25 mouse cellular contexts compared by ENCODE assay signal in the genomic region with DNA sequence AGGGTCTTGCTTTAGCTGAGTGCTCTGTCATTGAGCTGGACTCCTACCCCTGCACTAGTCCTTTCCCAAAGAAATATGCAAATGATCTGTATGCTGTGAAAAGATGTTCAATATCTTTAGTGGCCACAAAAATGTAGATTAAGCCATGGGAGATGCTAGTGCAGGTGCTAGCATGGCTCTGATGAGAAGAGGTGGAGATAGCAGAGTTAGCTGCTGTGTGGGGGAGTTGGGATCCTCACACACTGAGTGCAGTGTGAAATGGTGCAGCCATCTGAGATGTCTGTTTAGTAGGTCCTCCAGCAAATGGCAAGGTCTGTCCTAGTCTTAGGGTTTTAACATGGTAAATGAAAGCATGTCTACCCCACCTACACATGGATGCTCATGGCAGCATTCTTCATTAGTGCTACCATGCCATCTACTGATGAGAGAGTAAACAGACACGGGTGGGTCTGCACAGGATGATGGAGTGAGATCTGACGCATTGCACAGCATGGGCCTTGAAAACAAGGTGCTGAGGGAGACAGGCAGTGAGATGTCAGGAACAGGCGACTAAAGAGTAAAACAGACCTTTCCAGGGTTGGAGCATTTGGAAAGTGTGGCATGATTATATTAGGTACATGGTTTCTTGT. TPM values are rescaled to one million over a fixed set of nuclear protein-coding genes. Genes with fewer than 3 reads are reported as not detected.
DNase-seq lines count a peak whose midpoint lies in the region; ATAC-seq and TF ChIP-seq lines count a peak whose summit lies in the region.
"Had no signal": no experiment of that assay in that cellular context is flagged by ENCODE, and none has a peak within 500 bp of the region (broad histone marks: within the 10 kb centered on the region; RNA-seq: fewer than 3 reads in every experiment).

No protein-coding gene starts in this region.

- intact Hi-C loops in gastrocnemius, adult 2 months (cut with DNase I), result no loop called here

- no peak overlapping the region for H3K4me3 ChIP-seq in intestine, postnatal 0 days (ENCODE audit: low read depth, low read length)
- H3K4me3 ChIP-seq in intestine, embryonic 15.5 days (replicated peaks), result no peak overlapping the region
- no peak overlapping the region for H3K4me3 ChIP-seq in liver, embryonic 12.5 days
- H3K4me3 ChIP-seq in gastrocnemius, adult 2 months, result no peak overlapping the region
- H3K4me3 ChIP-seq: embryonic facial prominence, embryonic 15.5 days; forebrain, embryonic 10.5 days; heart, adult 2 months; heart, embryonic 15.5 days; limb, embryonic 12.5 days; lung, embryonic 15.5 days; midbrain, embryonic 13.5 days had no signal

- H3K36me3 ChIP-seq in intestine, postnatal 0 days (ENCODE audit: control insufficient read depth, insufficient read depth), result peaks cover under 1% of the 10 kb centered on the region; the same call in 1 of the 2 replicates
- 0 out of 2 replicates have a peak, but pooled peaks cover 1% of the 10 kb centered on the region for H3K36me3 ChIP-seq in intestine, embryonic 15.5 days
- peaks cover 40% of the 10 kb centered on the region for H3K36me3 ChIP-seq in liver, embryonic 12.5 days
- H3K36me3 ChIP-seq: heart, embryonic 15.5 days had no signal

- no peaks in the 10 kb centered on the region for H3K9me3 ChIP-seq in intestine, postnatal 0 days (ENCODE audit: control insufficient read depth)
- no peaks in the 10 kb centered on the region for H3K9me3 ChIP-seq in intestine, embryonic 15.5 days
- no peaks in the 10 kb centered on the region for H3K9me3 ChIP-seq in liver, embryonic 12.5 days (replicated peaks)
- H3K9me3 ChIP-seq: embryonic facial prominence, embryonic 15.5 days; forebrain, embryonic 10.5 days; heart, embryonic 15.5 days; limb, embryonic 12.5 days; lung, embryonic 15.5 days; midbrain, embryonic 13.5 days had no signal

- TF ChIP-seq CTCF in intestine, postnatal 0 days (IDR thresholded peaks at IDR 0.05; ENCODE audit: low read depth), result peak; percentile 12; the same call in 1 of the 2 replicates
- TF ChIP-seq CTCF in gastrocnemius, adult 2 months (IDR thresholded peaks at IDR 0.05), result no peak

- no peak overlapping the region for H3K9ac ChIP-seq in intestine, postnatal 0 days (ENCODE audit: low read depth, low read length)
- H3K9ac ChIP-seq in intestine, embryonic 15.5 days, result no peak overlapping the region
- peak overlapping the region; percentile 42; the same call in 1 of the 2 replicates for H3K9ac ChIP-seq in liver, embryonic 12.5 days
- H3K9ac ChIP-seq: embryonic facial prominence, embryonic 15.5 days; heart, embryonic 15.5 days; limb, embryonic 12.5 days; lung, embryonic 15.5 days; midbrain, embryonic 13.5 days had no signal

- no peaks in the 10 kb centered on the region for H3K4me1 ChIP-seq in intestine, postnatal 0 days (replicated peaks; ENCODE audit: control insufficient read depth, insufficient read depth, low read length)
- H3K4me1 ChIP-seq in intestine, embryonic 15.5 days (replicated peaks), result 0 out of 2 replicates have a peak, but pooled peaks cover 2% of the 10 kb centered on the region
- peaks cover 91% of the 10 kb centered on the region for H3K4me1 ChIP-seq in liver, embryonic 12.5 days
- H3K4me1 ChIP-seq: embryonic facial prominence, embryonic 15.5 days; limb, embryonic 12.5 days; lung, embryonic 15.5 days had no signal

- no peak for DNase-seq in gastrocnemius, adult 2 months
- DNase-seq in adrenal gland, adult 2 months, result no peak
- DNase-seq in ovary, postnatal 14 days (ENCODE audit: low spot score), result no peak
- DNase-seq: adrenal gland, postnatal 10 days; cerebellum, adult 9-10 months; gastrocnemius, postnatal 36 days; heart, adult 2 months; kidney, adult 11 months; lung, postnatal 36 days; spleen, adult 18-20 months had no signal

- WGBS in intestine, postnatal 0 days, result 75% methylated on average over 3 of the region's 3 CpGs
- WGBS in intestine, embryonic 15.5 days, result 71% methylated on average over 3 of the region's 3 CpGs
- 65% methylated on average over 3 of the region's 3 CpGs for WGBS in liver, embryonic 12.5 days (ENCODE audit: insufficient replicate concordance)

- H3K27me3 ChIP-seq in intestine, postnatal 0 days (replicated peaks; ENCODE audit: control insufficient read depth, insufficient read depth, low read length), result no peaks in the 10 kb centered on the region
- no peaks in the 10 kb centered on the region for H3K27me3 ChIP-seq in intestine, embryonic 15.5 days (replicated peaks)
- no peaks in the 10 kb centered on the region for H3K27me3 ChIP-seq in liver, embryonic 12.5 days (replicated peaks)
- H3K27me3 ChIP-seq: embryonic facial prominence, embryonic 15.5 days; heart, embryonic 15.5 days; limb, embryonic 12.5 days; lung, embryonic 15.5 days; midbrain, embryonic 13.5 days had no signal

- H3K4me2 ChIP-seq in intestine, postnatal 0 days (replicated peaks; ENCODE audit: low read depth), result no peak overlapping the region
- H3K4me2 ChIP-seq in intestine, embryonic 15.5 days (replicated peaks), result no peak overlapping the region
- H3K4me2 ChIP-seq in liver, embryonic 12.5 days, result peak overlapping the region; percentile 2; the same call in 1 of the 2 replicates
- H3K4me2 ChIP-seq: embryonic facial prominence, embryonic 15.5 days; heart, embryonic 15.5 days; limb, embryonic 12.5 days; lung, embryonic 15.5 days; midbrain, embryonic 13.5 days had no signal

- ATAC-seq in intestine, postnatal 0 days, result no peak
- no peak for ATAC-seq in intestine, embryonic 15.5 days
- peak; percentile 34 for ATAC-seq in erythroblast, adult 5-6 weeks (replicated peaks; ENCODE audit: low FRiP score, poor library complexity, severe bottlenecking)
- peak; percentile 50 for ATAC-seq in liver, embryonic 12.5 days
- ATAC-seq in megakaryocyte progenitor cell, adult 5-6 weeks (replicated peaks; ENCODE audit: poor library complexity), result peak; percentile 36; the same call in 1 of the 2 replicates
- ATAC-seq: activated CD4-positive, CD25-positive, alpha-beta regulatory T cell, adult 4 months; forebrain, embryonic 16.5 days; hindbrain, embryonic 16.5 days; midbrain, embryonic 13.5 days had no signal

- no peak overlapping the region for H3K27ac ChIP-seq in intestine, postnatal 0 days (ENCODE audit: low read depth, low read length)
- no peak overlapping the region for H3K27ac ChIP-seq in intestine, embryonic 15.5 days
- H3K27ac ChIP-seq in liver, embryonic 12.5 days, result peak overlapping the region; percentile 76
- no peak overlapping the region for H3K27ac ChIP-seq in gastrocnemius, adult 2 months
- H3K27ac ChIP-seq: embryonic facial prominence, embryonic 15.5 days; forebrain, embryonic 10.5 days; heart, adult 2 months; heart, embryonic 15.5 days; kidney, postnatal 0 days; limb, embryonic 12.5 days; lung, embryonic 15.5 days; midbrain, embryonic 13.5 days had no signal

RNA-seq across cellular contexts. Expression of gene Hectd4, which starts 28.9 kb away (rescaled TPM):
- polyA plus RNA-seq in intestine, postnatal 0 days (2015; fragmentation: Nextera tagmentation; extraction: Ambion mirVana), result 2.1 and 2.2 TPM in 2 replicates
- 3.9 and 4.2 TPM in 2 replicates for polyA plus RNA-seq in intestine, embryonic 15.5 days (2015; fragmentation: Nextera tagmentation; extraction: Ambion mirVana)
- total RNA-seq in erythroblast, adult 5-6 weeks (2015; ENCODE audit: low replicate concordance), result 338 and 374 TPM in 2 replicates
- total RNA-seq in erythroblast, adult 5-6 weeks (2017; ENCODE audit: low replicate concordance), result 587 and 871 TPM in 2 replicates
- polyA plus RNA-seq in liver, embryonic 12.5 days (2016; fragmentation: Nextera tagmentation; extraction: Ambion mirVana), result 13.3 and 14.4 TPM in 2 replicates
- 16.2 and 22.8 TPM in 2 replicates for total RNA-seq in megakaryocyte progenitor cell, adult 5-6 weeks (2015)
- 6.5 and 9.2 TPM in 2 replicates for total RNA-seq in megakaryocyte progenitor cell, adult 5-6 weeks (2017)
- 10 to 100 TPM; 13.7 to 13.8 TPM for total RNA-seq in gastrocnemius, adult 2 months (2021)
- 10 to 100 TPM; 14.5 to 22.7 TPM for total RNA-seq in adrenal gland, adult 2 months (2021)
- 14.3 and 16.1 TPM in 2 replicates for polyA plus RNA-seq in adrenal gland, adult 2 months (2012; rRNA removed)

RNA-seq across cellular contexts. Expression of gene Rpl6, which starts 44.6 kb away (rescaled TPM):
- polyA plus RNA-seq in intestine, postnatal 0 days (2015; fragmentation: Nextera tagmentation; extraction: Ambion mirVana), result 359 and 402 TPM in 2 replicates
- 589 and 659 TPM in 2 replicates for polyA plus RNA-seq in intestine, embryonic 15.5 days (2015; fragmentation: Nextera tagmentation; extraction: Ambion mirVana)
- 559 and 902 TPM in 2 replicates for total RNA-seq in erythroblast, adult 5-6 weeks (2015; ENCODE audit: low replicate concordance)
- total RNA-seq in erythroblast, adult 5-6 weeks (2017; ENCODE audit: low replicate concordance), result 408 and 598 TPM in 2 replicates
- 590 and 602 TPM in 2 replicates for polyA plus RNA-seq in liver, embryonic 12.5 days (2016; fragmentation: Nextera tagmentation; extraction: Ambion mirVana)
- 2,970 and 3,030 TPM in 2 replicates for total RNA-seq in megakaryocyte progenitor cell, adult 5-6 weeks (2015)
- total RNA-seq in megakaryocyte progenitor cell, adult 5-6 weeks (2017), result 1,387 and 1,567 TPM in 2 replicates
- total RNA-seq in gastrocnemius, adult 2 months (2021), result 100 to 1,000 TPM; 445 to 518 TPM
- total RNA-seq in adrenal gland, adult 2 months (2021), result 1,000 to 10,000 TPM; 1,030 to 1,071 TPM
- polyA plus RNA-seq in adrenal gland, adult 2 months (2012; rRNA removed), result 157 and 194 TPM in 2 replicates

RNA-seq across cellular contexts. Expression of gene Ptpn11, which starts 57.7 kb away (rescaled TPM):
- polyA plus RNA-seq in intestine, postnatal 0 days (2015; fragmentation: Nextera tagmentation; extraction: Ambion mirVana), result 14.0 and 15.6 TPM in 2 replicates
- polyA plus RNA-seq in intestine, embryonic 15.5 days (2015; fragmentation: Nextera tagmentation; extraction: Ambion mirVana), result 19.8 and 20.1 TPM in 2 replicates
- 8.3 and 8.6 TPM in 2 replicates for total RNA-seq in erythroblast, adult 5-6 weeks (2015; ENCODE audit: low replicate concordance)
- 23.6 and 26.5 TPM in 2 replicates for total RNA-seq in erythroblast, adult 5-6 weeks (2017; ENCODE audit: low replicate concordance)
- polyA plus RNA-seq in liver, embryonic 12.5 days (2016; fragmentation: Nextera tagmentation; extraction: Ambion mirVana), result 15.2 and 15.8 TPM in 2 replicates
- 20.8 TPM in 2 replicates for total RNA-seq in megakaryocyte progenitor cell, adult 5-6 weeks (2015)
- 41.5 and 48.1 TPM in 2 replicates for total RNA-seq in megakaryocyte progenitor cell, adult 5-6 weeks (2017)
- 10 to 100 TPM; 70.6 to 74.4 TPM for total RNA-seq in gastrocnemius, adult 2 months (2021)
- 100 to 1,000 TPM in 1 of 2 experiments, 10 to 100 TPM in 1; 97.6 to 121 TPM for total RNA-seq in adrenal gland, adult 2 months (2021)
- polyA plus RNA-seq in adrenal gland, adult 2 months (2012; rRNA removed), result 24.4 and 26.2 TPM in 2 replicates

Comparison
In these comparisons a context has a peak if more than half of its experiments do, and no peak if none do; other contexts are left out.
1. ATAC-seq: peak in erythroblast, adult 5-6 weeks (single experiment), liver, embryonic 12.5 days (single experiment) and megakaryocyte progenitor cell, adult 5-6 weeks (single experiment); none in intestine, postnatal 0 days (single experiment) and intestine, embryonic 15.5 days (single experiment).
2. RNA of gene Hectd4, which starts 28.9 kb away (total RNA-seq): 338 to 871 TPM in erythroblast, adult 5-6 weeks; 6.5 to 22.8 TPM in megakaryocyte progenitor cell, adult 5-6 weeks, 14.5 to 22.7 TPM in adrenal gland, adult 2 months and 13.7 to 13.8 TPM in gastrocnemius, adult 2 months; every median in the first group is over 10 times any median in the second.